Mouse (Mus musculus): Measurements from ENCODE around the gene Luzp2. TPM values are rescaled to one million over a fixed set of nuclear protein-coding genes. Genes with fewer than 3 reads are reported as not detected.
"Not testable (repeated sequence)": the region's sequence is repeated elsewhere in the genome, so short reads cannot be mapped to it uniquely, and the experiment has no call there.

Luzp2 gene
- polyA plus RNA-seq, 1 experiment from 2014 or later: 0.12 TPM

DNA sequence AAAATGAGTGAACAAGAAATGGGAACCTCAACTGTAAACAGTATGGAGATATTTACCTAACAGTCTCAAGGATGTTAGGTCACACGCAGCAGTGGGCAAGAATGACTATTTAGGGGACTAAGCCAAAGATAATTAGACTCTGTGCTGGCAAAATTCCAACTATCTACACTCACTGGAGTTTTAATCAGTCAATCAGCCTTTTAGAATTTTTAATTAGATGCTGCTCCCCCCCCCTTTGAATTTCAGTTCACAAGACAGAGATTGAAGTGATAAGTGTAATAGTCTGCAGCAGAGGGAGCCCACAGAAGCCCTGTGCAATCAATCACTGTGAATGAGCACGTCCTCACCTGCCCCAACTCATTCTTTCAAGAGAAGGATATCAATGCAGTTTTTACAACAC, 165.1 kb downstream of the Luzp2 start:
- no peak for DNase-seq (ENCODE audit: low spot score)

DNA sequence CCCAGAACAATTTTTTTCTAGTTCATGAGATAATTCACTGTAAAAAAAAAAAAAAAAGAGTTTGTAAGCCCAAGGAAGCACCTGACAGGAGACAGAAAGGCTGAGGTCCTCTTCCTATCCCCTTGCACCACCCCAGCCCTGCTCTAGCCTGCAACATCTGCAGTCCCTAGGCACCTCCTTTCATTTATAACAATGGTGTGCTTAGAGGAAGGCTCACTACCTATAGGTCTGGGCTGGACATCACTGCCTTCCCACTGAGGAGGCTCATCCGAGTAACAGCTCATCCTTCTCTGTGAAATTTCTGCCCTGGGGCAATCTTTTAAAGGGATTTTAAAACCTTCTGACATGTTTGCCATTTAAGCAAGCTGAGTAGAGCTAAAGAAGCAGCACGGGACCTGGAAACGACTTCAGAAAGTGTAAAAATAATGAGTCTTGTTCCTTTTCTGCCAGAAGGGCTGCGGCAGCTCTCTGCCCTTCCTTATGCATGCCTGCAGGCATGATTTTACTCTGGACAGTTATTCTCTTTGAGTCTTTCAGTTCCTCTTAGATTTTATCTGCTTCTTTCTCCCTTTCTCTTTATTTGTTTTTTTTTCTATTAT, 174.0 kb downstream of the Luzp2 start:
- no peak for DNase-seq (ENCODE audit: low spot score)

DNA sequence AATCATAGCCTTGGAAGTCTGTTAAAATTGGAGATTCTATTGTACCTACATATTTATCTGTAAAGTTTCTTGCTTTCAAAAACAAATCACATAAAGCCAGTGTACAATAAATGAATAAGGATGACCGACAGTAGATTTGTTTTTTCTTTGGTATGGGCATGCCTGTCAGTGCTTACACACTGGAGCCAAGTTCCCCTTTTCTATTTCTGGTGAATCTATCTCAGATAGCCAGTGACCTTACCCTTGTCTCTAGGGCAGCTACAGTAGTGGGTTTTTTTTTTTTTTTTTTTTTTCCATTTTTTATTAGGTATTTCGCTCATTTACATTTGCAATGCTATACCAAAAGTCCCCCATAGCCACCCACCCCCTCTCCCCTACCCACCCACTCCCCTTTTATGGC, 298.6 kb downstream of the Luzp2 start:
- DNase-seq (ENCODE audit: low spot score): not testable (repeated sequence)

DNA sequence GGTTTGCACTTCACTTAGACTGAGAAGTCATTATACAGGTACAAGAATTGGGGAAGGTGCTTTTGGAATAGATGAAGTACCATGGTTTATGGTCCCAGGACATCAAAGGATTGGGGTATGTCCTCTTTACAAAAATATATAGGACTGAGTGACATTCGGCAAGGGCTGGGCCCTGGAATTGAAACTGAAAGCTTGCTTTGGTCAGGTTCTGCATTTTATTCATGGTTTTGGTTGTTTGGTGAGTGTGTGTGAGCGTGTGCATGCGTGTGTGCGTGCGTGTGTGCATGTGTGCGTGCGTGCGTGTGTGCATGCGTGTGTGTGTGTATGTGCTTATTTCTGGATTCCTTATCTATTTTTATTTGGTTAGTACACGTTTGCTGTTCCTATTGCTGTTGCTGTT, 353.6 kb downstream of the Luzp2 start:
- no peak for DNase-seq (ENCODE audit: low spot score)

DNA sequence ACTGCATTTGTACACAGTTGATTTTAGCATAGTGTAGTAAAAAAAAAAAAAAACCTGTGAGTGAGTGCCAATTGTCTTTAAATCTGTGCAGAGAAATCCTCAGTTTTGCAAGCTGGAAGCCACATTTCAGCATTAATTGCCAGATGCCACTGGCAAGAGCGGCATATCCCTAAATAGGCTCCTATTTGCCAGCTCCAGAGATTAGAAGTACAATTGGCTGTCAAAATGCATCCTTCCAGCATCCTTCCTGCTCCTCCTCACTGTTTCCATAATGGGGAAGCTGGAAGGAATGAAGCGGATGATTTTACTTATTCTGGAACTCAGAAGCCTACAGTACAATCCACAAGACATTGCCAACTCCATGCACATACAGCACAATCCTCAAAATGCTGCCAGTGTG, 354.2 kb downstream of the Luzp2 start:
- no peak for DNase-seq (ENCODE audit: low spot score)

DNA sequence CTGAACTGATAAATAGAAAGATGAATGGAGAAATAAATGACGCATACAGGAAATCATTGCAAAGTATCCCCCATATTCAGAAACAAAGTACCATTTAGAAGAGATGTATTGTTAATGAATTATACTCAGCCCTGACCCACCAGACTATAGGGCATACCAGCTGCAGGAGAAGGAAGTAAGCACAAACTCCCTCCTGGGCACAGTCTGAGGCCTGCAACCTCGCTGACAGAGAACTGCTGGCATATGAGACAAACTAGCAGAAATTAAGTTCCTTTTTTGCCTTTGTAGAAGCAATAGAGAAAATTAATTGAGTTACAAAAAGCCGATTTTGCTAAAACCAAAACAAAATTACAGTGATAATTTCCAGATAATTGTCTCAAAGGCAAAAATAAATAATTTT, 355.4 kb downstream of the Luzp2 start:
- no peak for DNase-seq (ENCODE audit: low spot score)

DNA sequence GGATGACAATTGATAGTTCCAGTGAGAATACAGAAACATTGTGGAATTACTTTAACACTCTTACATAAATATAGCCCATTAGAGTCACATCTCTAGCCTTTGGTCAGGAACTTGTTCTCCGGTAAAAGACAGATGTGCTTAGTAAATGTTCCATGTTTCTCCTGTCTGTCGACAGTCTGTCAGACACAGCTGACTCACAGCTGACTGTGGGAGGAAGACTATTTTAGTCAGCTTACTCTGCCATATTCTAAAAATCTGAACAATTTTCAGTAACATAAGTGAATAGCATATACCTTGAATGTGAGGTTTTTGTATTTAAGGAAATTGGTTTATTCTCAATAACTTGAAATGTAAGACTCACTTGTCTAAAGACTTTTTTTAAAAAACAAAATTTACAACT, 363.5 kb downstream of the Luzp2 start:
- DNase-seq (ENCODE audit: low spot score): no peak

DNA sequence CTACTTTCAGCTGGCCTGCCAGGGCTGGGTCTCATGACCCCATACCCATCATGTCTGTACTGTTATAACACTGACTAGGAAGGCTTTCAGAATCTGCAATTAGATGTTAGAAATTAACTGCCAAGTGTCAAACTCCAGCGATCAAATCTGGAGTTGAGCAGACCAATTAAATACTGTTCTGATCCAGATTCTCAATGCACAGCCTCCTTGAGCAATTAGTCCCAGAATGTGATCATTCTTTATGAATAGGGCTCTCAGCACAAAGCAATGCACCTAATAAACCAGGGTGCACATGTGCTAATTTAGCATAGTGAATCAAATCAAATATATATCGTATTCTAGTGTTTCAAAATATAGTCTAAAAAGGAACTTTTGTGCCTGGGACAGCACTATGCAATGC, 387.7 kb downstream of the Luzp2 start:
- no peak for DNase-seq (ENCODE audit: low spot score)

DNA sequence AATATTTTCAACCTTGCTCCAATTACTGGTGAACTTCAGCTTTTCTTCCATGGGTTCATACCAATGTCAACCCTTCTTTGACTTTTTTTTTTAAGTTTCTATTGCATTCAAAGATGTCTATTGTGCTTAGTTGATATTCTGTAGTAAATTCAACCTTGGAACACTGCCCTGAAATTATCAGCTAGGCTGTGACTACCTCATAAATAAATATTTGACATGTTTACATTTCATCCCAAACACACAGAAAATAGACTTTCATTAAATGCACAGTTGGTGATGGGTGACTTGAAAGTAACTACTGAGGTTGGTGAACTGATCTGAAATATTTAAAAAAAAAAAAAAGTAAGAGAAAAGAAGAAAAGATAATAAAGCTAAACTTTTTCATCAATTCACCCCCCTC, 394.1 kb downstream of the Luzp2 start:
- DNase-seq (ENCODE audit: low spot score): no peak
